Mouse (Mus musculus) megakaryocyte, embryonic 14.5 days (primary cell): ENCODE measurements around the gene Vsig10. TPM values are rescaled to one million over a fixed set of nuclear protein-coding genes. Genes with fewer than 3 reads are reported as not detected.
A peak's percentile ranks its signal among the peaks of the same experiment; 100 is the strongest.

Experiments used
- H3K27me3 ChIP-seq: replicated peaks from 2 replicates; pipeline ENCODE3; 2012; ENCODE audit warnings: inconsistent platforms
- H3K36me3 ChIP-seq: replicated peaks from 2 replicates; pipeline ENCODE3; 2012; ENCODE audit warnings: low read length, inconsistent platforms, mixed read lengths
- H3K4me1 ChIP-seq: 2 replicates; pipeline ENCODE4 v1.6.1; 2012; ENCODE audit warnings: inconsistent platforms
- H3K4me3 ChIP-seq: replicated peaks from 2 replicates; pipeline ENCODE3; 2012; ENCODE audit warnings: moderate library complexity, mild to moderate bottlenecking, inconsistent platforms
- H3K9me3 ChIP-seq: 2 replicates; pipeline ENCODE4 v1.6.1; 2012; ENCODE audit warnings: inconsistent platforms
- FLI1 ChIP-seq: IDR thresholded peaks from 2 replicates; pipeline ENCODE4 v1.6.1; 2012; ENCODE audit warnings: low read length, inconsistent platforms, mixed read lengths
- GATA1 ChIP-seq: IDR thresholded peaks from 3 replicates; pipeline ENCODE4 v1.6.1; 2012; ENCODE audit warnings: mixed read lengths, low read length, inconsistent platforms, borderline replicate concordance
- polyA plus RNA-seq: library from polyadenylated mRNA; stranded (reverse); fragments of >175 nt; gene quantifications from 2 replicates; pipeline ENCODE4 v1.2.3, GENCODE M21; 2012; ENCODE audit warnings: low replicate concordance; ENCODE audit not compliant: insufficient read depth

Gene Vsig10
- 0.23 TPM in 1 of 2 replicates, not detected in the other for polyA plus RNA-seq

GRCm38 (mm10) chr5:117318741-117319629 is at the start of gene Vsig10:
Gene Vsig10 (plus strand): TSS chr5:117319083.
- no peaks in the 10 kb centered on the region for H3K36me3 ChIP-seq
- H3K27me3 ChIP-seq, result peaks cover 89% of the 10 kb centered on the region
- H3K4me1 ChIP-seq, result peaks cover 16% of the 10 kb centered on the region
- H3K9me3 ChIP-seq, result peaks cover 7% of the 10 kb centered on the region; the same call in 1 of the 2 replicates
- TF ChIP-seq FLI1, result no peak
- TF ChIP-seq GATA1, result no peak
- peak within 1 kb of the TSS; percentile 88 for H3K4me3 ChIP-seq

- H3K4me1 ChIP-seq, result peaks cover 34% of the 10 kb centered on the region; the same call in 1 of the 2 replicates
- no peaks in the 10 kb centered on the region for H3K27me3 ChIP-seq
- peaks cover 98% of the 10 kb centered on the region for H3K36me3 ChIP-seq
- no peak overlapping the region for H3K4me3 ChIP-seq
- TF ChIP-seq FLI1 (no peak), GATA1 (no peak)
- H3K9me3 ChIP-seq, result no peaks in the 10 kb centered on the region
Observed at GRCm38 (mm10) chr5:117269395-117269794, 49.5 kb upstream of the Vsig10 start.

DNA sequence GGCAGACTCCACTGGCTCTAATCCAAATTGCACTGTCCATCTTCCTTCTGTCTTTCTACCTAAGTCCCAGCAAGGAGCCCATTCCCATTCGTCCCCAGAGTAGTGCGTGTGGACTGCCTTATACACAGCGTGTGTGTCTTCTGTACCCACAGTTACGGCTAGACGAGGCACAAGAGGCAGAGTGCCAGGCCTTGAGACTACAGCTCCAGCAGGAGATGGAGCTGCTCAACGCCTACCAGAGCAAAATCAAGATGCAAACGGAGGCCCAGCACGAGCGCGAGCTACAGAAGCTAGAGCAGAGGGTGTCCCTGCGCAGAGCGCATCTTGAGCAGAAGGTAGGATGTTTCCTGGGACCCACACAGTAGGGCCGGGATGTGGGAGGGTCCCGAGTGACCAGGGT is 46.9 kb upstream of the Vsig10 start:
- TF ChIP-seq FLI1, result no peak
- TF ChIP-seq GATA1, result no peak
- Histone ChIP-seq H3K4me1 (peaks cover 26% of the 10 kb centered on the region; the same call in 1 of the 2 replicates), H3K4me3 (no peak overlapping the region), H3K36me3 (peaks cover 86% of the 10 kb centered on the region), H3K27me3 (no peaks in the 10 kb centered on the region), H3K9me3 (no peaks in the 10 kb centered on the region)

- peaks cover 58% of the 10 kb centered on the region for H3K36me3 ChIP-seq
- H3K27me3 ChIP-seq, result no peaks in the 10 kb centered on the region
- TF ChIP-seq FLI1 (no peak), GATA1 (no peak)
- peaks cover 3% of the 10 kb centered on the region; the same call in 1 of the 2 replicates for H3K9me3 ChIP-seq
- H3K4me1 ChIP-seq, result peaks cover 13% of the 10 kb centered on the region; the same call in 1 of the 2 replicates
- no peak overlapping the region for H3K4me3 ChIP-seq
Observed at GRCm38 (mm10) chr5:117274817-117275216, 44.1 kb upstream of the Vsig10 start.

GRCm38 (mm10) chr5:117277784-117278183 is 41.1 kb upstream of the Vsig10 start:
- Histone ChIP-seq H3K4me1 (peaks cover 4% of the 10 kb centered on the region; the same call in 1 of the 2 replicates), H3K36me3 (peaks cover 46% of the 10 kb centered on the region), H3K9me3 (peaks cover 3% of the 10 kb centered on the region; the same call in 1 of the 2 replicates), H3K27me3 (no peaks in the 10 kb centered on the region), H3K4me3 (no peak overlapping the region)
- no peak for TF ChIP-seq GATA1
- no peak for TF ChIP-seq FLI1

GRCm38 (mm10) chr5:117278809-117279668 is 39.8 kb upstream of the Vsig10 start:
- peaks cover 3% of the 10 kb centered on the region; the same call in 1 of the 2 replicates for H3K9me3 ChIP-seq
- no peak overlapping the region for H3K4me3 ChIP-seq
- no peaks in the 10 kb centered on the region for H3K27me3 ChIP-seq
- TF ChIP-seq GATA1 (no peak), FLI1 (no peak)
- H3K36me3 ChIP-seq, result peaks cover 42% of the 10 kb centered on the region
- H3K4me1 ChIP-seq, result peaks cover under 1% of the 10 kb centered on the region; the same call in 1 of the 2 replicates

DNA sequence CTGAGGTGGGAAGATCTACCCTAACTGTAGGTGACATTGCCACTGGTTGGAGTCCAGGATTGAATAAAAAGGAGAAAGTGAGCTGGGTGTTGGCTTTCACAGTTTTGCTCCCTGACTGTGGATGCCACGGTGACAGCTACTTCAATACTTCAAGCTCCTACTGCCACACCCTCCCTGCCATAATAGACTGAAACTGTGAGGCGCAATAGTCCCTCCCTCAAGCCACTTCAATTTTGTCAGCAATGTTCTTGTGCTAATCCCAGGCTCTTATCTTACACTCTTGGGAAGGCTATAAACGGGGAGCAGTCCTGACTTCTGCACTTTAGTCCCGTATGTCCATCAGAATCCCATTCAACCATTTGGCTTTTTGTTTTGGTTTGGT is 39.2 kb upstream of the Vsig10 start:
- peaks cover 43% of the 10 kb centered on the region for H3K36me3 ChIP-seq
- TF ChIP-seq FLI1 (no peak), GATA1 (no peak)
- no peak overlapping the region for H3K4me3 ChIP-seq
- peaks cover 3% of the 10 kb centered on the region; the same call in 1 of the 2 replicates for H3K9me3 ChIP-seq
- peaks cover 6% of the 10 kb centered on the region for H3K4me1 ChIP-seq
- H3K27me3 ChIP-seq, result no peaks in the 10 kb centered on the region

GRCm38 (mm10) chr5:117281536-117281935 is 37.3 kb upstream of the Vsig10 start:
- TF ChIP-seq GATA1 (no peak), FLI1 (no peak)
- Histone ChIP-seq H3K4me1 (peaks cover 18% of the 10 kb centered on the region), H3K4me3 (no peak overlapping the region), H3K36me3 (peaks cover 44% of the 10 kb centered on the region), H3K9me3 (peaks cover 3% of the 10 kb centered on the region; the same call in 1 of the 2 replicates), H3K27me3 (no peaks in the 10 kb centered on the region)

GRCm38 (mm10) chr5:117282360-117282759 is 36.5 kb upstream of the Vsig10 start:
- peaks cover 44% of the 10 kb centered on the region for H3K36me3 ChIP-seq
- H3K27me3 ChIP-seq, result no peaks in the 10 kb centered on the region
- TF ChIP-seq GATA1, result no peak
- no peak for TF ChIP-seq FLI1
- H3K4me3 ChIP-seq, result no peak overlapping the region
- peaks cover 3% of the 10 kb centered on the region; the same call in 1 of the 2 replicates for H3K9me3 ChIP-seq
- H3K4me1 ChIP-seq, result peaks cover 21% of the 10 kb centered on the region

DNA sequence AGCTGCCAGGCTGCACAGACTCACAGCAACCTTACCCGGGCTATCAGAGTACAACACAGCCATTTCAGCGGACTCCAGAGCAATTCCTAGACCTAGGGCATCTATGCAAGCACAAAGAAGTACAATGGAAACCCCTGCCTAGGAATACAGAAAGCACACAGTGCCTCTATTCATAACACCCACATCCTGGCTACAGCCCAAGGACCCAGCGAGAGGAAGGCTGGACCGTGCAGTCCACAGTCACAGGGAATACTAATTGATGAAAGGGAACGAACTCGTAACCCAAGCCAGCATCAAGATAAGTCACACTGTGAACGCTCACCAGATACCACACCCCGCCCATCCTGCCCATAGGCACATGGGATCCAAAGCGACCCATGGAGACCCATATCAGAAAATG is 34.9 kb upstream of the Vsig10 start:
- Histone ChIP-seq H3K9me3 (no peaks in the 10 kb centered on the region), H3K4me3 (no peak overlapping the region), H3K4me1 (peaks cover 32% of the 10 kb centered on the region), H3K27me3 (no peaks in the 10 kb centered on the region), H3K36me3 (peaks cover 44% of the 10 kb centered on the region)
- TF ChIP-seq GATA1 (no peak), FLI1 (no peak)
